Mouse (Mus musculus) layer of hippocampus, adult 11-12 months (tissue): Measurements from ENCODE around the gene Abcc12.

Experiments
- DNase-seq: peaks from one replicate; pipeline ENCODE4 v3.0.0; 2022; ENCODE audit warnings: low spot score

Abcc12 gene

DNA sequence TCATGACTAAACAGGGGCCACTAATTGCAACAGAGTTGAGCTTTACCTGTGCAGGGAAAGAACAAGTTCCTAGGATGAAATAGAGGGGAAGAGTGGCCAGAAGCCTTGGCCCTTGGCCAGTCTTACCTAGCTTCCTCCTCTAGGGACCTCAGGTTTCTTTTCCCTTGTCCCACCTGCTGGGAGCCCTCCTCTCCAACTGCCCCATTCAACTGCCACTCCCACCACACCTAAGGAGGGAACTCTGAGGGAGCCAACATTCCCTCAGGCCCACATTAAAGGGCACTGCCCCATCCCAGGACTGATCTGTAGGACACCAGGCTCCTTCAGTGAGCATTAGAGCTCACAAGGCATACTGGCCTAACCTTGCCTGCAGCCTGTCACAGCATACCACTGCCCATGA lies at the start of gene Abcc12:
Gene Abcc12, minus strand, starts transcription at position 229 of the 400 bp plus-strand sequence.
- no peak for DNase-seq

DNA sequence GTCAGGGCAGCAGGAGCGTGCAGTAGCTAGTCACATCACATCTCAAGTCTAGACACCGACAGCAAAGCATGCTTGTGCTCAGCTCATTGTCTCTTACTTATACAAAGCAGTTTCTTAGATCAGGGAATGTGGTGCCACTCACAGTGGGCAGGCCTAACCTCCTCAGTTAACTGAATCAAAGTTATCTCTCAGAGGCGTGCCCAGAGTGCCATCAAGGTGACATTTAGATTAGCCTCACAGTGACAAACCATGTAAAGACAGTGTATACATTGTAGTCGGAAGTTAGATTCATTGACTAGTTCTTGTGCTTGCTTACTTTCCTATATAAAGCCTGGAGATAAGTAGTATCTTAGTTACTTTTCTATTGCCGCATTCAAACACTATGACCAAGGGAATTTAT lies 49.7 kb upstream of the Abcc12 start:
- DNase-seq: no peak

DNA sequence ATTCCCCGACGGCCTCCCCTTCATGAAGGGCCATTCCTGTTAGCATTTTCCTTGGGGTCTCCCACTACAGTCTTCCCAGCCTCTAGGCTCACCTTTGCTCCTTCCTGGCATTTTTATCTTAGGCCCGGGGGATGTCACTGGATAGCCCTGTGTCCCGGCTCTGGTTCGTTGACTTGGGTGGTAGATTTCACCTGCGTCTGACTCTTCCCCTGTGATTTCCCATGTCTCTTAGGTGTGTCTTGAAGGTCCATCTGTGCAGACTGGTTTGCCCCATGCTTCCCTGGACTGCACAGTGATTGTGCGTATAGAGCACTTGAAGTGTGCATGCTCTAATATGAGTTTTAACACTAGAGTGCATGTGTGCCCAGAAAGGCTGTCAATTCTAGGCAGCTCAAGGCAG lies 44.4 kb upstream of the Abcc12 start:
- no peak for DNase-seq

DNA sequence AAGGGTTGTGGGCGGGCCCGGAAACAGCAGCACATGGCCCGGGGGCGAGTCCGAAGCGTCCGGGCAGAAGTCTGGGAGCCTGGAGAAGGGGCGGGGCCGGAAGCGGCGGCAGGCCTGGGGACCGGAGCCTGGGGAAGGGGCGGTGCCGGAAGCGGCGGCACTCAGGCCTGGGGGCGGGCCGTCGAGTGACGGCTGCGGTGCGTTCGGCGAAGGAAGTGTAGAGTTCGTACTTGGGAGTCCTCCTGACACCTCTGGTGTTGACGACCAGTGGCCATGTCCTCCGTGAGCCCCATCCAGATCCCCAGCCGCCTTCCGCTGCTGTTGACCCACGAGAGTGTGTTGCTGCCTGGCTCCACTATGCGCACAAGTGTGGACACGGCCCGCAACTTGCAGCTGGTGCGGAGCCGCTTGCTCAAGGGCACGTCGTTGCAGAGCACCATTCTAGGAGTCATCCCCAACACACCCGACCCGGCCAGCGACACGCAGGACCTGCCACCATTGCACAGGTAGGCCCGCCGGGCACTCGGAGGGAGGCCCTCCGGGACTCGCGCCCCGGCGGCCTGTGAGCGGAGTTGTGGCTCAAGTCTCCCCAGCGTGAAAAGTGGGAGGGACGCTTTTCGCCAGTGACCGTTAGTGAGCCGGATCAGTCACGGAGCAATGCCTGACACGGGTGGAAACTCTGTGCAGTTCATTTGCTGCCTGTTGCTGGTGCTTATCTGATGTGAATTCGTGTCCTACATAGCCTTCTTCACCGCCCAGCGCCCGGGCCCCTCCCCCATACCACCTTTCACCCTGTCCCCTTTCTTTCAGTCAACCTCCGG lies 43.6 kb upstream of the Abcc12 start, which contains the start of gene Lonp2:
Gene Lonp2, plus strand, starts transcription at position 133 of the 821 bp plus-strand sequence.
- peak; percentile 97 for DNase-seq

DNA sequence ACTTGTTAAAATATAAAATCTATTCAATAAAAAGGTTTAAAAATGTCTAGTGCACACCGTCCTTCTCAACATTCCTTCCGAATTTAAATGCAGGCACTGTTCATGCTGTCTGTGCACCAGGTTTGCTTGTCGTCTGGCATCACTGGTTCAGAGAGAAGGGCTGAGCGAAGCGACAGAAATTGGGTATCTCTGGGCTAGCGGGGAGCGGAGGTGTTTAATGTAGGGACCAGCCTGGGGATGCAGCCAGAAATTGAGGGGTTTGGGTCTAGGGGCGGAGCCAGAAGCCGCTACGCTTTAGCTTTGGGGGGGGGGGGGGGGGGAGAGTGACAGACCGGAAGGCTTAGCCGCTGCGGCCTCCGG lies 43.0 kb upstream of the Abcc12 start:
- DNase-seq: no peak

DNA sequence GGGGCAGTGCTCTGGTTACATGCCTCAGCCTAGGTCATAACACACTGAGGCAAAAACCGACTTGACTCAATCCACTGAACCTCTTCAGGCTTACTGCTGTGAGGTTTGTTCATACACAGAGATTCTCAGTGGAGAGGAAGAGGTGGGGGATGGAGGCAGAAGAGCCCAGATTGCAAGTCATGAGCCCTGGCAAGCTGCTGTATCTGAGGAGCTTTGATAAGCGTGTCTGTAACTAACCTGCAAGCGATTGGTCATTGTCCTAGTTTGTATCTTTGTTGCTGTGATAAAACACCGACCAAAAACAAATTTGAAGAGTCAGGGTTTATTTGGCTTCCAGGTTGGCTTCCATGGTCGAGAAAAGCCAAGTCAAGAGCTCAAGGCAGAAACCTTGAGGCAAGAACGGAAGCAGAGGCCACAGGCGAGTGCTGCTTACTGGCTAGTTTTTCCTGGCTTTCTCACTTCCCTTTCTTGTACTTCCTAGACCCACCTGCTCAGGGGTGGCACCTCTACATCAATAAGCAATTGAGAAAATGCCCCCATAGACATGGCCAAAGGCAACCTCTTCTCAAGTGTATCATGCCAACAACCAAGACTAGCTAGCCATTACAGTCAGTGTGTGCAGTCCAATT lies 37.4 kb upstream of the Abcc12 start:
- no peak for DNase-seq

DNA sequence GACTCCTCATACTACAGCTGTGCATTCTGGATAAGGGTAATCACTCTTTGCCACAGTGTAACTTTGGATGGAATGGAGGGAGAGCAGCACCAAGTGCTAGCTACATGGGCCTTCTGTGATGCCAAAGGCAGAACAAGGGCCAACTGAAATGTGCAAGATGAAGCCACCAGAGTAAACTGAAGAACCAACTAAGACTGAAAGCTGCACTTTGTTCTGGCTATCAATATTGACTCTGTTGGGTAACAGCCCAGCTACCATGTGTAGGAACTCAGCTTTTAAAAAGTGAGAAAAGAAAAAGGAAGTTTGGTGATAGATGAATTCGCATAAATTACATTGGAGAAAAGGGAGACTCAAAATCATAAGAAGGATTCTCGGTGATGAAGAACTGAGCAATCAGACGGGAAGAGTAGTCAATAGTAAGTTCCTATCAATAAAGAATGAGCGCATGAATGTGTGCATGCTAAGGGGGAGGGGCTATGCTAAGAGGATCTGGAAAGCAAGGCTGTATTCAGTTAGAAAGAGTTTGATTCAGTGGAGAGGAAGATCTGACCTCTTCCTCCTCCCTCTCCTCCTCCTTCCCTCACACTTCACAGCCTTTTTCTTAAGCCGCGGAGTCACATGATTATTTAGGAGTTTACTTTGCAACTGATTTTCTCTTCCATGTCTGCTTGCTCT lies 34.7 kb upstream of the Abcc12 start:
- no peak for DNase-seq

DNA sequence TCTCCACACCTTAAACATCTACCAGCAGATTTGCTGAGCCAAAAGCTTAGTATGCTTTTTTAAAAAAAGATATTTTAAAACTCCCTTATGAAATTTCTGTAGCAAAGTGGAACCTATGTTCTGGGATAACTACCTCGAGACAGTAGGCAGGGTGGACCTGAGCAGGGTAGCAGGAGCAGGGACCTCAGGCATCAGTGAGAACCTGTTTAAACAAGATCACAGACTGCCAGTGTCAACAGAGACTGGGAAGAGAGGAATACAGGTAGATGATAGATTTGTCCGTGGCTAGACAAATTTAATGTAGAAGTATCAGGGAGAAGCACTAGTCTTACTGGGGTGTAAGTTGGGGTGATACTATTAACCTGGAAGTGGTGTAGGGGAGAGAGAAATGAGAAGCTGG lies 33.3 kb upstream of the Abcc12 start:
- no peak for DNase-seq

DNA sequence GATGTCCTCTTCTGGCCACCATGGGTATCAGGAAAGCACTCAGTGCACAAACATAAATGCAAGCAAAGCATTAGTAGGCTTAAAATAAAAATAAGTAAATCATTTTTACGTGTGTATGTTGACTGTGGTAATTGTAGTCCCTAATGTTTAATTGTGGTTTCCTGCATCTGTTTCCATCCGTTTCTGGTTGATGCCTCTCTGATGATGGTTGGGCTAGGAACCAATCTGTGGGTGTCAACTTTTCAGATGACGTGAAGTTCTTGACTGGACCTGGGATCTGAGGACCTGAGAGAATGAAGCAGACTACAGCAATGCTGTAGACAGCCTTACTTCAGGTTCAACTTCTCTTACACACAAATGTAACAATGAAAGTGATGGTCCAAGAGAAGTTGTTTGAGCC lies 24.2 kb upstream of the Abcc12 start:
- DNase-seq: no peak

DNA sequence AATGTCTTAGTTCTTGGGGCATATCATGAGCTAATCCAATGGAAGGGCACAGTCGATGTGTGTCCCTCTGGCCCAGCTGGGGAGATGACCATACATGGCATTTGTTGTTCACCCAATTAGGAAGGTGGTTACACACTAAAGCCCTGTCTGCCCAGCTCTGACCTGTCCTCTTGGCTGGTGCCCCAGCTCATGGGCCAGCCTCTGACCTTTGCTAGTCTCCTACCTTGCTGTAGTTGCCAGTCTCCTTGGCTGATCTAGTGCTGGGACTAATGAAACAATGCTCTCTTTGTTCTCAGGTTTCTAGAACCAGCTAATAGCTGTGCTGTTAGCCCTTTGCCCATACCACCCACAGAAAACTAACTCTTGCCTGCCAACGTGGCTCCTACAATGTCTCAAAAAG lies 22.7 kb upstream of the Abcc12 start:
- DNase-seq: no peak

DNA sequence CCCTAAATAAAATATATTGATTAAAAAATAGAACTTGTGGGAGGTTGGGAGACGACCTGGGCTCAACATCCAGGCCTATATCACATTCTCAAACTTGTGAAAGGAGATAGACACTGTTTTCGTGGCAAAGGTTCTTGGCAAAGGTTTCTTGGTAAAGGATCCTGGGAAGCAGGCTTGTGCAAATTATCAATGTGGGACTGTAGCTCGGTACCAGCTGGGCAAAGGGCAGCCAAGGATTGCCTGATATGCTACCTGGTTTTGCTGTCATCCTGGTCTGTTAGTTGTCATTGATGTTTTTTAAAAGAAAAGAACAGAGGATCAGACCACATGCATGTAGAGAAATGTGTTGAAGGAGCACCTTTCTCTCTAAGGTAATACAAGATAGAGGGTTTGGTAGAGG lies 19.8 kb upstream of the Abcc12 start:
- no peak for DNase-seq

DNA sequence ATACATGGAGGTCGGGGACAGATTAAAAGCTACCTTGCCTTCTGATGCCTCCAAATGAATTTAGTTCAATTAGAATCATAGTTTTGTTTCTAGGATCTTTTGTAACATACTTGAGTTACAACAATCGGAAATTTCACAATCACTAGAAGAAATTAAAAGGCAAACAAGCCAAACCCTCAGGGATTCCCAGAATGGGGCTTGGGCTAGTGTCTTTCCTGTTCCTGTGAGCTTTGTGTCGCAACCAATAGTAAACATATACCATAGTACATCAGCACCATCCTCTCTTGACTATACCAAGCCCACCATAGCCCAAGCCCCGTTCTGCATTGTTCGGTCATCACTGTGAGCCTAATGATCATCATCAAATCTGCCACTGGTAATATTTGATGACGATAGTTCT lies 18.8 kb upstream of the Abcc12 start:
- DNase-seq: no peak

DNA sequence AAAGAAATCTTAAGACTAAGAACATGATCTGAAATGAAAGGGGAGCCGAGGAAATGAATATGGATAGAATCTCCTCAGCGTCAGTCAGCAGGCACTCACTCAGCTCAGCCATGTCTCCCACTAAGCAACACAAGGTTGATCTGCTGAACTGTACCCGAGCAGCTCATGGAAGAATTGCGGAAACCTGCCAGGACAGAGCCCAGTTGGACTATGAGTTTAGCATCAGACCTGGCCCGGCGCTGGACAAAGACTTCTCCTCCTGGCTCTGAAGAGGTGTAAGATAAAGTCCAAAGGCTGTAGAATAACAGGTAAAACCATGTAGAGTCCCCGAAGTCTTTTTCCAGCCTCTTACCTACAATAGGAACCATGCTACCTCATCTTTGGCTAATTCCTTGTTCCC lies 17.2 kb upstream of the Abcc12 start:
- DNase-seq: no peak

DNA sequence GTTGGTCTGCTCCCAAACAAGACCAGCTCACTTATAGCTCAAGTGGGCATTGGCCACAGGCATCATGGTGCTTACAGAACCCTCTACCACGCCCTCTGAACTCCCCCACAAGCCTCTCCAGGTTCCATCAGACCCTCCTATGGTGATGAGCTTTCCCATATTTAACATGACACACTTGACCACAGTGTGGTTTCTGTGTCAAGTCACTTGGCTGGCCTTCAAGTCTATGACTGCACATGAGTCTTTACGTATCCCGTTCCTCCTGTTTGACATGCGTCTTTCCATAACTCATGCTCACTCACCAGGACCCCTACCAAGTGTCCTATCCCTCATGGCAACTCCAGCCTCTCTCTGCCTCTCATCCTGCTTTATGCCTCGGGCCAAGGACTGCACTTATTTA lies 15.2 kb upstream of the Abcc12 start:
- DNase-seq: no peak

DNA sequence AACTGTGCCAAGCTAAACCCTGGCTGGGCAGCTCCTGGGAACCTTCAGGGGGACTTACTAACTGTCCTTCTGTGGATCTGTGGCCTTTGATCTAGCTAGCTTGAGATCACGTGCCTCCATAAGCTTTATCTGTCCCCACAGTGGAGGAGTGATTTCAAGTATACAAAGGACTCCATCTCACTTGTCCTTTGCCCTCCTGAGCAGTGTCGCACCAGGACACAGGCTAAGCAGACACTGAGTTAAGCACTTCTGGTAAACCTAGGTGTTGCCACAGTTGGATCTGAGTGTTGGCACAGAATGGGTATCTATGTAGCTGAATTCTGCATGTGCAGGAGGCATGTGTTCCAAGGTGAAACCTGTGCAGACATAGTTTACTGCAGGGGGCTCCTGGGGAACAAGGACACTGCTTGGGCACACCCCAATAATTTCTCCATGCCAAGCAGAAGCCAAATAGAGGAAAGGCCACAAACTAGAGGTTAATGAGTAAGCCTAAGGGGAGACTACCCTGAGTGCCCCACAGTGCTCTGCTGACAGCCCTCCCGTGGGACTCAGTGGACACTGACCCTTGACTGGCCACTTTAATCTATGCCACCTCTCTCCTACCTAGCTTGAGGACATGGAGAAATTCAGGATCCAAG lies 13.8 kb upstream of the Abcc12 start:
- no peak for DNase-seq

DNA sequence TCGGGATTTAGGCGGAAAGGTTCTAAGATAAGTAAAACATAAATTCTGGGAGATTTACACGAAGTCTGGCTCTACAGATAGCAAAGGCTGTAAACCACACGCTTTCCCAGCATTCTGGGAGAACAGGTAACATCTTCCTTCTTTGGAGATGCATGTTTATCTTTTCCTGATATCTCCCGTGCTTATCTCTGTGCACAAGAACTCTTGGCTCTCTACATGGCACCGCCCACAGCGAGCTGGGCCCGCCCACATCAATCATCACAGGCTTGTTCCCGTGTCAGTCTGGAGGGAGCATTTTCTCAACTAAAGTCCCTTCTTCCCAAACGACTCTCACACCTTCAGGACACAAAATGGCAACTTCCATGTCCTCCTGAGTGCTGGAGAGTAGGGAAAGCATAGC lies 12.6 kb upstream of the Abcc12 start:
- no peak for DNase-seq

DNA sequence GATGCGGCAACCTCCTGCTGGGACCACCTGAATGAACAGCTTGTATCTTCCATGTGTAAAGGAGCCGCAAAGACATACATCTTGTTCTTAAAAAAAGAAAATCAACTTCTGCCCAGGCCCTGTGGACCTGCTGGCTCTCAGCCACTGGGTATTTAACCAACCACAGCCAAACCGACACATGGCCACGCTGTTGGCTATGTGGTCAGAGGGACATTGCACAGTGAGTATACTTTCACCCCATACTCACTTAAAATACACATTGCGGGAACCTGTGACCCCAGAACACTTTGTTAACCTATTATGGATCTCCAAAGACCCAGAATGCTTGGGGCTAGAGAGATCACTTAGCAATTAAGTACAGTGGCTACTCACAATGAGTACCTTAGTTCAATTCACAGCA lies 7.9 kb upstream of the Abcc12 start:
- DNase-seq: no peak

DNA sequence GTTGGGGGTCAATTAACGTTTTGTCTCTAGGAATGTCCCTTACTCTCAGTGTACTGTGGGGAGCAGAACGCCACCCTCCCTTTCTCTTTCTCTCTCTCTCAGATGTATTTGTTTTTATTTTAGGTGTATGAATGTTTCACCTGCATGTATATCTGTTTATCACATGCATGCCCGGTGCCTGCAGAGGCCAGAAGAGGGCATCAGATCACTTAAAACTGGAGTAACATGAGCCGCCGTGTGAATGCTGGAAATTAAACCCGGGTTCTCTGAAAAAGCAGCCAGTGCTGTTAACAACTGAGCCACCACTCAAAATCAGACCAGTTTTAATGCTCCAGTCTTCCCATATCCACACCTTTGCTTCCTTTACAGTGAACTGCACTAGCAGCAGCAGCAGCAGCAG lies 6.2 kb upstream of the Abcc12 start:
- DNase-seq: peak; percentile 21

DNA sequence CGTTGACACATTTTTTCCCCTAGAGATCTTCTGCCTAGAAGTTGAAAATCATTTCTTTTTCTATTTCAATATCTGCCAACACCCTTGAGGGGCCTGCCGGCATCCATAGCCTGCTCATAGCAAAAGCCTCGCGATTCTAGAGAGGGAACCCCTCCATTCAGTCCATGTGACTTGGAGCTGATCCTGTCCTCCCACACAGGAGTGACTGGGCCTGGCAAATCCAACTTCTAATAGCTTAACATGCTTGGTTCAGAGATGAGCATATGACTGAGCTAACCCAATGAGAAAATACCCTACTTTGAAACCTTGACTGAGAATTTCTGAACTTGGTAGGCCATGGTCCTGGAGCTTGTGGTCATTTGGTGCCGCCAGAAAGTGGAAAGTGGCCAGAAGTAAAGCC lies 5.6 kb upstream of the Abcc12 start:
- DNase-seq: no peak

DNA sequence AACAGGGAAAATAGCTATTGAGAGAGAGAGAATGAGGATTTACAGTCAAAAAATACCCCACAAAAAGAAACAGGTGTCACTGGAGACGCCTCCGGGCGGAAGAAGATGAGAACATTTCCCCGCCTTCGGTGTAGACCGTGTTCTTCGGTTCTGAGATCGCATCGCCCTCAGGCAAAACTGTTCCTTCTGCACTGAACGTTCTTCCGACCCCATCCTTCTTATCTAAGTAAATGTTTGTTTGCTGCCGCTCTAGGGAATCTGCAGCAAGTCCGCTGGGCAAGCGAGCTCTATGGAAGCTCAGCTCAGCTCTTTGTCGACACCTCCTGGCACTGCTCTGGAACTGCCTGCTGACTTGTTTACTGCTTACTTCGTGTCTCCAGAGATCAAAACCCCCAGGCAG lies 5.0 kb upstream of the Abcc12 start:
- DNase-seq: peak; percentile 82

DNA sequence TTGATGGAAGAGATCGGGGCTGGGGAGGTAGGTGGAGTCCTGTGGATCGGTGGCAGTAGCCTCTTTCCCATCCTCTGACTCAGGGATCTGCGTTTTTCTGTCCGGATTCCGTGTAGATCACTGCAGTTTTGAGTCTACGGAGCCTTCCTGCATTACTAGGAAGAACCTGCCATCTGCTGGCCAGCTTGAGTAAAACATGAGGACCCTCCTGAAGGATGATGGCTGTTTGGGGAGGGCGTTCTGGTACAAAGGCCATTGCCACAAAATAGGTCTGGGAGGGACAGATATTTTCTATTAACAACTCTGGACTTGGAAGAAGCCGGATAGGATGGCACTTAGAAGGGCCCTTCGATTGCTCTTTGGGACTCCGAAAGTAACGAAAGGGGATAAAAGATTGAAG lies 4.6 kb upstream of the Abcc12 start:
- peak; percentile 87 for DNase-seq

DNA sequence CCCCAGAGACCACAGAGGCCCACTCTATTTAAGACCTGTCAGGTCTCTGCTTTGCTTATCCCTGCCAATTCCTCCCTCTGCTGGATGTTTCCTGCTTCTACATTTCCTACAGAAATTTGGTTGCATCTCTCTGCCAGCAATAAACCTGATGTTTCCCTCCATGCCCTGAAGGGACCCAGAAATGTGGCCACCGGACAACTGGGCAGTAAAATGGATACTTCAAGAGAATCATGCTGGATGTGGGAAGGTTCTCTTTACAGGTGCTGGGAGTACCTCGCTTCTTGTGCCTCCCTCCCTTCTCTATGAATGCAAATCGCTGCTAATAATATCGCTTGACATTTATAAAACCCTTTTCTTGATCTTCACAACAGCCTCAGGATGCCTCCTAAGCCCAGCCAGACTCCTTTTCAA lies 1.4 kb upstream of the Abcc12 start:
- DNase-seq: no peak

DNA sequence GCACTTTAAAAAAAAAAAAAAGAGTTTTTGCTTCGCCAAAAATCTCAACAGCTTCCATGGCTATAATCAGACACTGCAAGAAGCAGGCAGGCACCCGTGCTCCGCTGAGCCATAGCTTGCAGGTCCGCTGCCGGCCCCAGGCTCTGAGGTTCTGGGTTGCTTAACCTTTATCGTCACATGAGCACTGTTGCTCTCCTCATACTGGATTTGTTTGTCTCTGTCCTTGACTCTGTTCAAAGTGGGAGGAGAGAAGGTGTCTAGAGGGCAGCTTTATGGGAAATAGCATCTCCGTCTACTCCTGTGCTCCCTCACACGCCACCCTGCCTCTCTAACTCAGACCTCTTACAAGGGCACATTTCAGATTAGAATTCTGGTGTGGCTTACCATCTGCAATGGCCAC lies 1.8 kb downstream of the Abcc12 start:
- no peak for DNase-seq
